Mouse (Mus musculus) midbrain, embryonic 10.5 days (tissue): ENCODE data around the gene Tpt1. TPM values are rescaled to one million over a fixed set of nuclear protein-coding genes. Genes with fewer than 3 reads are reported as not detected.

ENCODE experiments used
- DNase-seq: peaks from one replicate; pipeline ENCODE4 v3.0.0-alpha.2; 2017; ENCODE audit warnings: low spot score
- H3K27ac ChIP-seq: fragments of 300-500 bp; sonication (generic); replicated peaks from 2 replicates; pipeline ENCODE4 v1.5.1; 2016; ENCODE audit warnings: mild to moderate bottlenecking
- H3K27me3 ChIP-seq: fragments of 300-500 bp; sonication (generic); 2 replicates; pipeline ENCODE4 v1.6.1; 2016; ENCODE audit warnings: low read depth, mild to moderate bottlenecking; ENCODE audit not compliant: poor library complexity, severe bottlenecking
- H3K36me3 ChIP-seq: fragments of 300-500 bp; sonication (generic); 2 replicates; pipeline ENCODE4 v1.6.1; 2016; ENCODE audit warnings: mild to moderate bottlenecking, moderate library complexity
- H3K4me1 ChIP-seq: fragments of 300-500 bp; sonication (generic); 2 replicates; pipeline ENCODE4 v1.6.1; 2016
- H3K4me3 ChIP-seq: fragments of 300-500 bp; sonication (generic); 2 replicates; pipeline ENCODE4 v1.5.1; 2016; ENCODE audit warnings: mild to moderate bottlenecking, moderate library complexity
- H3K9me3 ChIP-seq: fragments of 300-500 bp; sonication (generic); replicated peaks from 2 replicates; pipeline ENCODE4 v1.6.1; 2016; ENCODE audit warnings: mild to moderate bottlenecking
- WGBS: fragments of 180-500 bp; shearing (Covaris S2); methylation state at CpG from one replicate; pipeline ENCODE4 v1.1.7; 2016; 5-methylcytosine and 5-hydroxymethylcytosine counted together
- polyA plus RNA-seq: library from polyadenylated mRNA; unstranded; fragments of >200 nt; fragmentation: Nextera tagmentation; extraction: Ambion mirVana; gene quantifications from 2 replicates; pipeline ENCODE4 v1.2.1, GENCODE M21; 2016

The Tpt1 gene
- polyA plus RNA-seq, 1 experiment from 2014 or later, result 934 TPM

GRCm38 (mm10) chr14:75870631-75871030 lies 25.7 kb downstream of the Tpt1 start:
- H3K27ac ChIP-seq, result peak overlapping the region; percentile 64; the same call in 1 of the 2 replicates
- no peaks in the 10 kb centered on the region for H3K36me3 ChIP-seq
- H3K9me3 ChIP-seq, result peaks cover 4% of the 10 kb centered on the region; the same call in 1 of the 2 replicates
- H3K27me3 ChIP-seq, result peaks cover 22% of the 10 kb centered on the region
- H3K4me3 ChIP-seq, result peak overlapping the region; percentile 40
- 16% methylated on average over 9 of the region's 10 CpGs for whole genome bisulfite sequencing
- H3K4me1 ChIP-seq, result peaks cover 25% of the 10 kb centered on the region
- peak; percentile 60 for DNase-seq

- Histone ChIP-seq H3K27ac (0 out of 2 replicates have a peak overlapping the region, but pooled peaks have one; percentile 49), H3K9me3 (peaks cover 4% of the 10 kb centered on the region; the same call in 1 of the 2 replicates), H3K27me3 (peaks cover 22% of the 10 kb centered on the region), H3K36me3 (no peaks in the 10 kb centered on the region), H3K4me1 (peaks cover 27% of the 10 kb centered on the region), H3K4me3 (peak overlapping the region; percentile 40)
- WGBS, result 15% methylated on average over 4 of the region's 5 CpGs
- no peak for DNase-seq
Measured at GRCm38 (mm10) chr14:75871111-75871510, 26.2 kb downstream of the Tpt1 start.

DNA sequence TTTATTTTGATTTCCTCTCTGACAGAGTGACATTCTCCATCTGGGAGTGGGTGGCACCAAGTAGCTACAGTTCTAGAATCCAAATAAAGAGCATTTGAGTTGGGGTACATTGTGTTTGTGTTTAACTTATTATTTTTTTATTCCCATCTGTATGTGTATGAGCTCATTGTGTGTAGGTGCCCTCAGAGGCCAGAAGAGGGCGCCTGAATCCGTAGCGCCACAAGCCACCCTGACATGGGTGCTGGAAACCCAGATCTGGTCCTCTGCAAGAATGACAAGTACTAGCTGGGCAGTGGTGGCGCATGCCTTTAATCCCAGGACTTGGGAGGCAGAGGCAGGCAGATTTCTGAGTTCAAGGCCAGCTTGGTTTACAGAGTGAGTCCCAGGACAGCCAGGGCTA lies 26.9 kb downstream of the Tpt1 start:
- no peak overlapping the region for H3K4me3 ChIP-seq
- H3K4me1 ChIP-seq, result peaks cover 34% of the 10 kb centered on the region
- H3K27me3 ChIP-seq, result peaks cover 16% of the 10 kb centered on the region
- no peaks in the 10 kb centered on the region for H3K36me3 ChIP-seq
- DNase-seq, result no peak
- H3K27ac ChIP-seq, result no peak overlapping the region
- WGBS, result 89% methylated on average over 4 of the region's 4 CpGs
- peaks cover 4% of the 10 kb centered on the region; the same call in 1 of the 2 replicates for H3K9me3 ChIP-seq

DNA sequence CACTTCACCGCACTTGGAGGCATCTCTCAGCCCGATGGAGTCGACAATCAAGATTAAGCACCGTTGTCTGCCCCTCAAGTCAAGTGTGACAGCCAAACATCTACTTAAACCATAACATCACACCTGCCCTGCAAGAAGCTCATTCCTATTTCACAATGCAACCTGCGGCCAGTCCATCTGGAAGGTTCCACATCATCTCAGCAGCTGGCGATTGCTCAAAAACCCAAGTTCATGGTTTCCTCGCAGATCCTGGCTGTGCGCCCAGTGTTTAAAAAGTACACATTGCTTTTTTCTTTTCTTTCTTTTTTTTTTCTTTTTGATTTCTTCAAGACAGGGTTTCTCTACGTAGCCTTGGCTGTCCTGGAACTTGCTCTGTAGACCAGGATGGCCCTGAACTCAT lies 28.7 kb downstream of the Tpt1 start:
- Histone ChIP-seq H3K9me3 (peaks cover 4% of the 10 kb centered on the region; the same call in 1 of the 2 replicates), H3K4me1 (peaks cover 39% of the 10 kb centered on the region), H3K36me3 (no peaks in the 10 kb centered on the region), H3K27me3 (peaks cover 12% of the 10 kb centered on the region), H3K4me3 (no peak overlapping the region), H3K27ac (no peak overlapping the region)
- WGBS, result 93% methylated on average over 9 of the region's 9 CpGs
- DNase-seq, result no peak

- Histone ChIP-seq H3K27ac (peak overlapping the region; percentile 67), H3K4me3 (peak overlapping the region; percentile 37), H3K36me3 (no peaks in the 10 kb centered on the region), H3K4me1 (peaks cover 32% of the 10 kb centered on the region), H3K9me3 (peaks cover 4% of the 10 kb centered on the region; the same call in 1 of the 2 replicates), H3K27me3 (peaks cover 12% of the 10 kb centered on the region)
- DNase-seq, result peak; percentile 87
- WGBS, result 13% methylated on average over 21 of the region's 21 CpGs
Measured at GRCm38 (mm10) chr14:75876320-75877043, 31.6 kb downstream of the Tpt1 start.

DNA sequence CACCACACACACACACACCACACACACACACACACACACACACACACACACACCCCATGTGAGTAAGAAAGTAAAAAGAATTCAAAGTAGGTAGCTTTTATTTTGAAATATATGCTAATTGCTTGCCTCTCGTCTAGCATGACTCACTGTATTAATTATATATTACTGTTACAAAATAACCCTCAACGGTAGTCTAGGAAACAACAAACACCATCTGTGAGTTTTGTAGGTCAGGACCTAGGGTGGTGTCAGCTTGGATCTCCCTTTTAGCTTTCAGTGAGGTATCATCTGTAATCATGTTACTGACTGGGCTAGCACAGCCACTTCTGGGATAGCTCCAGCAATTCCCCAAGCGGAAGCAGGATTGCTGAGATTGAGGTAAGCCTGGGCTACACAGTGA lies 32.4 kb downstream of the Tpt1 start:
- Histone ChIP-seq H3K27ac (no peak overlapping the region), H3K4me3 (no peak overlapping the region), H3K9me3 (no peaks in the 10 kb centered on the region), H3K36me3 (no peaks in the 10 kb centered on the region), H3K27me3 (peaks cover 12% of the 10 kb centered on the region), H3K4me1 (peaks cover 40% of the 10 kb centered on the region)
- no peak for DNase-seq
- 86% methylated on average over 3 of the region's 3 CpGs for WGBS

DNA sequence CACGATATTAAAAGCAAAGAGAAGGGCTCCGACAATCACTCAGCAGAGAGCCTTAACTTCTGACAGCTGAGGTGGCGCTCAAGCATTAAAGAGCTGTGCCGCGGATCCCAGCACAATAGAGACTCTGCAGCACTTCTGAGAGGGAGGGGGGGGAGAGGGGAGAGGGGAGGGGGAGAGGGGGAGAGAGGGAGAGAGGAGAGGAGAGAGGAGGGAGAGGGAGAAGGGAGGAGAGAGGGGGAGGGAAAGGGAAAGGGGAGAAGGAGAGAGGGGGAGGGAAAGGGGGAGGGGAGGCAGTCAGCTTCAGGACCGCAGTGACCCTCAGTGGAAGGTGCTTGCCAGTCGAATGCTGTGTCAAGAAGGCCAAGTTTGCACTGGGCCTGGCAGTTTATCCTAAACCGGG lies 34.1 kb downstream of the Tpt1 start:
- peak overlapping the region; percentile 69 for H3K27ac ChIP-seq
- peak; percentile 69 for DNase-seq
- no peaks in the 10 kb centered on the region for H3K9me3 ChIP-seq
- no peaks in the 10 kb centered on the region for H3K36me3 ChIP-seq
- peaks cover 48% of the 10 kb centered on the region for H3K4me1 ChIP-seq
- WGBS, result 25% methylated on average over 8 of the region's 8 CpGs
- 0 out of 2 replicates have a peak overlapping the region, but pooled peaks have one; percentile 11 for H3K4me3 ChIP-seq
- peaks cover 12% of the 10 kb centered on the region for H3K27me3 ChIP-seq

DNA sequence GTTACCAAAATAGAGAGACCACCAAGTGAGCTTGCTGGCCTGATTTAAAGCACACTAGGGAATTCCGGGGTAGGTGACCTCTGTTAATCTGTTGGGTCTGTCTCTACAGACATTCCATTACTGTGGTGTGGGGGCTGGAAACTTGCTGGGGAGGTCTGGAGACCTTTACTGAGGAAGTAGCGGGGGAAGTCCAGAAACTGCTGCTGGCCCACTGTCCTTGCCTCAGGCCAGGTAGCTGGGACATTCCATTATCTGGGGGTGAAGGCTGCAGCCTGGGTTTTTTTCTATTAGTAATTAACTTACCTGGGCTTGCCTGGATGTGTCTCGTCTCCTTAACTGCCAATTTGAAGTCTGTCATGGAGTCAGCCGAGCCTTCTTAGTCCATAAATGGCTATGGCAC lies 37.0 kb downstream of the Tpt1 start:
- peak overlapping the region; percentile 77 for H3K27ac ChIP-seq
- no peak for DNase-seq

GRCm38 (mm10) chr14:75883330-75883729 lies 38.4 kb downstream of the Tpt1 start:
- H3K27me3 ChIP-seq, result no peaks in the 10 kb centered on the region
- no peaks in the 10 kb centered on the region for H3K36me3 ChIP-seq
- DNase-seq, result no peak
- no peaks in the 10 kb centered on the region for H3K9me3 ChIP-seq
- peaks cover 28% of the 10 kb centered on the region for H3K4me1 ChIP-seq
- no peak overlapping the region for H3K4me3 ChIP-seq
- 0 out of 2 replicates have a peak overlapping the region, but pooled peaks have one; percentile 33 for H3K27ac ChIP-seq
- WGBS, result 72% methylated on average over 5 of the region's 5 CpGs

More for the DNA sequence above, 37.0 kb downstream of the Tpt1 start:
- no peaks in the 10 kb centered on the region for H3K27me3 ChIP-seq
- no peaks in the 10 kb centered on the region for H3K36me3 ChIP-seq
- peaks cover 33% of the 10 kb centered on the region for H3K4me1 ChIP-seq
- 49% methylated on average over 4 of the region's 4 CpGs for WGBS
- no peaks in the 10 kb centered on the region for H3K9me3 ChIP-seq
- H3K4me3 ChIP-seq, result no peak overlapping the region

GRCm38 (mm10) chr14:75883873-75884272 lies 39.0 kb downstream of the Tpt1 start:
- no peak for DNase-seq
- H3K36me3 ChIP-seq, result no peaks in the 10 kb centered on the region
- no peak overlapping the region for H3K4me3 ChIP-seq

GRCm38 (mm10) chr14:75892118-75892517 lies 47.2 kb downstream of the Tpt1 start:
- Histone ChIP-seq H3K27me3 (no peaks in the 10 kb centered on the region), H3K4me1 (no peaks in the 10 kb centered on the region), H3K27ac (no peak overlapping the region), H3K9me3 (no peaks in the 10 kb centered on the region), H3K4me3 (no peak overlapping the region), H3K36me3 (peaks cover 30% of the 10 kb centered on the region)
- 90% methylated on average over 9 of the region's 9 CpGs for WGBS
- DNase-seq, result no peak

More at GRCm38 (mm10) chr14:75883873-75884272, 39.0 kb downstream of the Tpt1 start:
- no peaks in the 10 kb centered on the region for H3K9me3 ChIP-seq
- 0 out of 2 replicates have a peak overlapping the region, but pooled peaks have one; percentile 33 for H3K27ac ChIP-seq
- no peaks in the 10 kb centered on the region for H3K27me3 ChIP-seq
- H3K4me1 ChIP-seq, result peaks cover 22% of the 10 kb centered on the region
- 80% methylated on average over 5 of the region's 5 CpGs for WGBS
